Mouse (Mus musculus) olfactory bulb, adult 2 months (tissue): ENCODE data around the gene 2610528J11Rik. TPM values are rescaled to one million over a fixed set of nuclear protein-coding genes. Genes with fewer than 3 reads are reported as not detected.

Experiments used
- H3K27ac ChIP-seq: fragments of 200-500 bp; 2 replicates; pipeline ENCODE4 v1.5.1; 2012; ENCODE audit warnings: low read depth, low read length; ENCODE audit not compliant: insufficient read depth
- H3K4me1 ChIP-seq: fragments of 200-500 bp; 2 replicates; pipeline ENCODE4 v1.6.1; 2012; ENCODE audit warnings: low read length; ENCODE audit not compliant: control insufficient read depth, insufficient read depth
- H3K4me3 ChIP-seq: fragments of 200-500 bp; 2 replicates; pipeline ENCODE4 v1.5.1; 2012; ENCODE audit warnings: mild to moderate bottlenecking, low read depth, low read length, moderate library complexity; ENCODE audit not compliant: insufficient read depth
- CTCF ChIP-seq: fragments of 200-500 bp; IDR thresholded peaks from 2 replicates; pipeline ENCODE4 v1.5.1; 2012; ENCODE audit warnings: low read depth, mild to moderate bottlenecking, low read length, moderate library complexity; ENCODE audit not compliant: insufficient read depth
- POLR2A ChIP-seq: fragments of 200-500 bp; IDR thresholded peaks from 2 replicates; pipeline ENCODE4 v1.6.1; 2012; ENCODE audit warnings: mild to moderate bottlenecking, low read depth, low read length, moderate library complexity; ENCODE audit not compliant: insufficient read depth
- WGBS: fragments of 180-500 bp; shearing (Covaris S2); methylation state at CpG from one replicate; pipeline ENCODE4 v1.1.7; 2018; 5-methylcytosine and 5-hydroxymethylcytosine counted together
- polyA plus RNA-seq: library from polyadenylated mRNA; stranded (reverse); fragments of >200 nt; gene quantifications from 2 replicates; pipeline ENCODE4 v1.2.4, GENCODE M21; 2012; ENCODE audit warnings: low replicate concordance; ENCODE audit not compliant: missing spikeins, insufficient read depth, insufficient read length

The 2610528J11Rik gene
- polyA plus RNA-seq, 1 experiment = not detected

DNA sequence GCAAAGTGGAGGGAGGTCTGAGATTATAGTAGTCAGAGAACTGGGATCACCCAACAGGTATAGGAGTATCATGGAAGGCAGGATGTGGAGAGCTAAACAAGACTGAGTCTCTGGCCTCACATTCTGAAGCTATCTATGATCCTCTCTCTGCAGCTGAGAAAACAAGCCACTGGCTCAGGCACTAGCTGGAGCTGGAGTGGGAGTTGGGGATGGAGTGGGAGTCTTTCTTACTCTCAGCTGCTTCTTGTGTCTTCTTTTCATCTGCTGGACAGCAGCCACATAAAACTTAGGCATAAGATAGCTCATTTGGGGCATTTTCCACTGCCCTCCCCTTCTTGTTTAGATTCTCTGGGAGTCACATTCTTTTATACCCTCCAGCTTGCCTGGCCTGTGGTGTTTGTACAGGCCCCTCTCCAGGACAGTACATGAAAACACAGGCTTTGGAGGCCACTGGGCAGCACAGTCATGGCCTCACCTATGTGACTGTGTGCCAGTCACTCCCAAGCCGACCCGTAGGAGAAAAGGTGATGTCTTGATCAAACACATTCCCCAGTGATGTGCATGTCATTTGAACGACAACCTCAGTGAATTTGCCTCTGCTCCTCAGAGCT lies 26.3 kb downstream of the 2610528J11Rik start:
- no peaks in the 10 kb centered on the region for H3K4me1 ChIP-seq
- H3K4me3 ChIP-seq = no peak overlapping the region
- TF ChIP-seq POLR2A (no peak), CTCF (no peak)
- H3K27ac ChIP-seq = no peak overlapping the region
- WGBS = 83% methylated on average over 3 of the region's 3 CpGs

DNA sequence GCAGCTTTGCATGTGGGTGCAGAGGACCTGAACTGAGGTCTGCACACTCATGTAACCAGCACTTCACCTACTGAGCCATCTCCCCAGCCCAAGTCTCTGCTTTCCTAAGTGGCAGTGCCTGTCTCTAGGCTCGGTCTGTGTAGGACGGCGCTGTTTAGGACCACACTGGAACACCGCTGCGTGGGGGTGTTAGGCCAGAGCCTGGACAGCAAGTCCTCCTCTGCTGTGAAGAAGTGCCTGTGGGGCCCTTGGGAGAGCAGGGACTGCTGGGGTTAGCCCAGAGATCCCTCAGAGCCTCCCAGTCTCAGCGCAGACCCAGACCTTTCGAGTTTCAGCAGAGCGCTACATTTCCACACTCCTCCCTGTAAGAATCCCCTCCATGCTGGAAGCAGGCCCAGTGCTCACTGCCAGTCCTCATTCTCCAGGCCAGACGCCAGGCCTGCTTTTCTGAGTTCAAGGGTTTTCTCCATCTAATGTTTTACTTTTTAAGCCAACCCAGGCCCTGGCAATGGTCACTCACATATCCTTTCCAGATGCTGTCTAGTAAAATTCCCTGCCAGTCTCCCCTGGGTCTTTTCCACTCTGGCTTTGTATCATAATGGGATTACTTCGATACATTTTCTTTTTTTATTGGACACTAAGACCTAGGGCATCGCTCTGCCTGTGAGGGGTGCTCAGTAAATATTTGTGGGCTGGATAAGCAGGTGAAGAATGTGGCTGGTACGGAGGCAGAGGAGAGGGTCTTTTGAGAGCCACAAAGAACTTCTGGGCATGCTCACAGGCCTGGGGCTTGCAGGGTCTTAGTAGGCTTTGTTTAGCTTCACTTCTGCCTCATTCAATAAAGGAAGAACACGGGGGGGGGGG lies 37.5 kb downstream of the 2610528J11Rik start:
- Histone ChIP-seq H3K4me3 (no peak overlapping the region), H3K27ac (no peak overlapping the region), H3K4me1 (no peaks in the 10 kb centered on the region)
- TF ChIP-seq CTCF (no peak), POLR2A (no peak)
- WGBS = 61% methylated on average over 13 of the region's 13 CpGs

GRCm38 (mm10) chr4:118564926-118565279 lies 38.1 kb downstream of the 2610528J11Rik start:
- 36% methylated on average over 3 of the region's 3 CpGs for WGBS
- no peaks in the 10 kb centered on the region for H3K4me1 ChIP-seq
- no peak for TF ChIP-seq CTCF

DNA sequence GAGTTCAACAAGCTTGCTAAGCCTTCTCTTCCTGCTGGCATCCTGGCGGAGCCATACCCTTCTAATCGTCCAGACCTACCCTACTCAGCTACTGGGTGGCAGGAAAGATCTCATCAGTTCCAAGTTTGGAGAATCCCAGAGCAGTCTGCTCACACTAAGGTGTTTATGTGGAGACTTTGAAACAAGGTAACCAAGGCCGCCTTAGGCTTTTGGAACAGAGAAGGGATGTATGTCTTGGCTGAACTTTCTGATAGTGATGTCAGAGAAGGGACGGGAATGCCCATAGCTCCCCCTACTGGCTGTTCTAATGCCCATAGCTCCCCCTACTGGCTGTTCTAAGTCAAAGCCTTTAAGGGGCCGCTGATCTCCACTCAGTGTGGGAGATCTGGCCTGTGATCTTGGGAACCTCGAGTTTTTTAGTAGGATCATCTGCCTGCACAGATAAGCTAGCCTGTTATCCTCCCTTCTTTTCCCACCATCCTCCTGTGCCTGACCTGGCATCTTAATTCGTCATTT lies 39.4 kb downstream of the 2610528J11Rik start:
- TF ChIP-seq POLR2A (no peak), CTCF (no peak)
- no peaks in the 10 kb centered on the region for H3K4me1 ChIP-seq
- H3K4me3 ChIP-seq = no peak overlapping the region
- H3K27ac ChIP-seq = no peak overlapping the region
- 35% methylated on average over 7 of the region's 7 CpGs for WGBS

More at GRCm38 (mm10) chr4:118564926-118565279, 38.1 kb downstream of the 2610528J11Rik start:
- Histone ChIP-seq H3K27ac (no peak overlapping the region), H3K4me3 (no peak overlapping the region)

GRCm38 (mm10) chr4:118568709-118569108 lies 41.9 kb downstream of the 2610528J11Rik start:
- H3K4me3 ChIP-seq = no peak overlapping the region
- WGBS = 80% methylated on average over 10 of the region's 10 CpGs
- no peak overlapping the region for H3K27ac ChIP-seq
- no peaks in the 10 kb centered on the region for H3K4me1 ChIP-seq
- TF ChIP-seq CTCF (no peak), POLR2A (no peak)

- Histone ChIP-seq H3K4me1 (no peaks in the 10 kb centered on the region), H3K4me3 (no peak overlapping the region), H3K27ac (no peak overlapping the region)
- 75% methylated on average over 23 of the region's 23 CpGs for WGBS
- TF ChIP-seq POLR2A = no peak
- no peak for TF ChIP-seq CTCF
Observed at GRCm38 (mm10) chr4:118569320-118569719, 42.5 kb downstream of the 2610528J11Rik start.

DNA sequence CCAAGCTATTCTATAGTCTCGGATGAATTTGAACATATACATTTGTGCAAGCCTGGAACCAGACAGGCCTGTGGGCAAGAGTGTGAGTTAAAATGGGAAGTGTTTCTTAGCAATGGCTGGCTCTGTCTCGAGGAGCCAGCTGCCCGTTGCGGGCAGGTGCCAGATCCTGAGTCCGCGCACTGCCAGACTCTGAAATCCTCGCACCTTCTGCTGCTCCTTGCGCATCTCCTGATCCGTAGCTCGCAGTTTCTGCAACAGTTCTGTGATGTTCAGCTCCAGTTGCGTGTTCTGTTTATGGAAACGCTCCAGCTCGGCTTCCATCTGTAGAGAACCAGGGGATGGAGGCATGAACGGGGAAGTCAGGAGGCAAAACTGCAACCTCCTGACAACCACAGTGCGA lies 44.6 kb downstream of the 2610528J11Rik start:
- H3K4me3 ChIP-seq = no peak overlapping the region
- 77% methylated on average over 15 of the region's 15 CpGs for WGBS
- H3K27ac ChIP-seq = no peak overlapping the region
- H3K4me1 ChIP-seq = no peaks in the 10 kb centered on the region
- no peak for TF ChIP-seq POLR2A
- TF ChIP-seq CTCF = no peak

GRCm38 (mm10) chr4:118576097-118576496 lies 49.3 kb downstream of the 2610528J11Rik start:
- Histone ChIP-seq H3K27ac (no peak overlapping the region), H3K4me1 (no peaks in the 10 kb centered on the region), H3K4me3 (no peak overlapping the region)
- TF ChIP-seq POLR2A = no peak
- TF ChIP-seq CTCF = peak; percentile 84
- 6% methylated on average over 6 of the region's 6 CpGs for WGBS

- TF ChIP-seq POLR2A (no peak), CTCF (0 out of 2 replicates have a peak, but pooled peaks have one; percentile 22)
- Histone ChIP-seq H3K4me3 (no peak overlapping the region), H3K4me1 (no peaks in the 10 kb centered on the region), H3K27ac (no peak overlapping the region)
- WGBS = 39% methylated on average over 13 of the region's 13 CpGs
Observed at GRCm38 (mm10) chr4:118579313-118579712, 52.5 kb downstream of the 2610528J11Rik start.

Other genes starting within 250 kb of the 2610528J11Rik start
- gene Ptprf, start 235.6 kb upstream of the 2610528J11Rik start, polyA plus RNA-seq = not detected in 2 replicates
- not detected in 2 replicates for gene Szt2, start 117.7 kb upstream of the 2610528J11Rik start, polyA plus RNA-seq
- not detected in 2 replicates for gene Med8, start 117.7 kb upstream of the 2610528J11Rik start, polyA plus RNA-seq
- gene Elovl1, start 98.9 kb upstream of the 2610528J11Rik start, polyA plus RNA-seq = not detected in 2 replicates
- not detected in 2 replicates for gene Cdc20, start 89.6 kb upstream of the 2610528J11Rik start, polyA plus RNA-seq
- gene Mpl, start 69.5 kb upstream of the 2610528J11Rik start, polyA plus RNA-seq = not detected in 2 replicates
- gene Tie1, start 36.9 kb upstream of the 2610528J11Rik start, polyA plus RNA-seq = not detected in 2 replicates
- gene Tmem125, start 17.0 kb downstream of the 2610528J11Rik start, polyA plus RNA-seq = not detected in 2 replicates
- not detected in 2 replicates for gene Cfap57, start 93.8 kb downstream of the 2610528J11Rik start, polyA plus RNA-seq
- gene Ebna1bp2, start 93.8 kb downstream of the 2610528J11Rik start, polyA plus RNA-seq = not detected in 2 replicates
- gene Olfr62, start 132.0 kb downstream of the 2610528J11Rik start, polyA plus RNA-seq = not detected in 2 replicates
- not detected in 2 replicates for gene Olfr1342, start 165.8 kb downstream of the 2610528J11Rik start, polyA plus RNA-seq
- not detected in 2 replicates for gene Olfr1341, start 176.5 kb downstream of the 2610528J11Rik start, polyA plus RNA-seq
- gene Olfr1340, start 193.1 kb downstream of the 2610528J11Rik start, polyA plus RNA-seq = not detected in 2 replicates
- not detected in 2 replicates for gene Olfr1339, start 205.2 kb downstream of the 2610528J11Rik start, polyA plus RNA-seq
- not detected in 2 replicates for gene Olfr1338, start 231.7 kb downstream of the 2610528J11Rik start, polyA plus RNA-seq